Mouse (Mus musculus): ENCODE measurements around the gene Srpk3. TPM values are rescaled to one million over a fixed set of nuclear protein-coding genes. Genes with fewer than 3 reads are reported as not detected.
A peak's percentile ranks its signal among the peaks of the same experiment; 100 is the strongest.
"Not testable (repeated sequence)": the region's sequence is repeated elsewhere in the genome, so short reads cannot be mapped to it uniquely, and the experiment has no call there.

The Srpk3 gene
- polyA plus RNA-seq (2012; rRNA removed): 19.1 and 20.2 TPM in 2 replicates

GRCm38 (mm10) chrX:73774168-73774760 is at the start of gene Srpk3:
Srpk3 (plus strand) TSS chrX:73774405.
- peak in 1 of 2 experiments; percentile 51 for DNase-seq (ENCODE audit: extremely low spot score in 1 of 2, low spot score in 1 of 2)

GRCm38 (mm10) chrX:73730908-73731307 is 43.3 kb upstream of the Srpk3 start:
- DNase-seq (ENCODE audit: extremely low spot score in 1 of 2, low spot score in 1 of 2): no peak

GRCm38 (mm10) chrX:73738155-73738554 is 36.0 kb upstream of the Srpk3 start:
- no peak for DNase-seq (ENCODE audit: extremely low spot score in 1 of 2, low spot score in 1 of 2)

DNA sequence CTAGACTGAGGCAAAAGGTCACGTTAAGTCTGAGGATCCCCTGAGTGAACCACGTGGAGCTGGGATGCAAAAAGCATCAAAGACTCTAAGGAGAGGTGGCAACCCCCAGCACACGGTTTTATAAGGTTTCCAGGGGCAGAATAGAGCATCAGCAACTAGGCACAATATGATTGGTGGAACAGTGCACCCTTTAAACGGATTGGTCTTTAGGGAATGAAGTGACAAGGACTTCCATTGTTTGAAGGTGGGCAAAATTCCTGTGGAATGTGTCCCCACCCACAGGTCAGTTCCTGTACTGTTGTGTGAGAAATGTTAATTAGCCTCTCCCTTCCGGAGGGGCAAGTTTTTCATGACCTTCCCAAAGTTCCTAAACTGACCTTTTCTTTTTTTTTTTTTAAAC is 35.1 kb upstream of the Srpk3 start:
- no peak for DNase-seq (ENCODE audit: extremely low spot score in 1 of 2, low spot score in 1 of 2)

- DNase-seq (ENCODE audit: extremely low spot score in 1 of 2, low spot score in 1 of 2): not testable (repeated sequence)
Observed at GRCm38 (mm10) chrX:73739841-73740240, 34.4 kb upstream of the Srpk3 start.

- no peak for DNase-seq (ENCODE audit: extremely low spot score in 1 of 2, low spot score in 1 of 2)
Observed at GRCm38 (mm10) chrX:73744774-73745481, 29.3 kb upstream of the Srpk3 start.

DNA sequence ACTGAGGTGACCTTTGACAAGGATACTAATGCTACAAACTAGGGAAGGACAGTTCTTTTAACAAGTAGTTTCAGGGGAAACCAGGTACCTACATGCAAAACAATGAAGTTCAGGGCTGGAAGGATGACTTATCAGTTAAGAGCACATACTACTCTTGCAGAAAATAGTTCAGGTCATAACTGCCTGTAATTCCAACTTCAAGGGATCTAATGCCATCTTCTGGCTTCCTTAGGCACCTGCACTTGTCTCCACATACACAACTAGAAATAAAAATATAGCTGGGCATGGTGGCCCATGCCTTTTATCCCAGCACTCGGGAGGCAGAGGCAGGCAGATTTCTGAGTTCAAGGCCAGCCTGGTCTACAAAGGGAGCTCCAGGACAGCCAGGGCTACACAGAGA is 25.2 kb upstream of the Srpk3 start:
- DNase-seq (ENCODE audit: extremely low spot score in 1 of 2, low spot score in 1 of 2): no peak

- no peak for DNase-seq (ENCODE audit: extremely low spot score in 1 of 2, low spot score in 1 of 2)
Observed at GRCm38 (mm10) chrX:73756334-73757140, 17.7 kb upstream of the Srpk3 start, which contains the start of gene Plxnb3. Plxnb3 (plus strand) TSS chrX:73757090.

DNA sequence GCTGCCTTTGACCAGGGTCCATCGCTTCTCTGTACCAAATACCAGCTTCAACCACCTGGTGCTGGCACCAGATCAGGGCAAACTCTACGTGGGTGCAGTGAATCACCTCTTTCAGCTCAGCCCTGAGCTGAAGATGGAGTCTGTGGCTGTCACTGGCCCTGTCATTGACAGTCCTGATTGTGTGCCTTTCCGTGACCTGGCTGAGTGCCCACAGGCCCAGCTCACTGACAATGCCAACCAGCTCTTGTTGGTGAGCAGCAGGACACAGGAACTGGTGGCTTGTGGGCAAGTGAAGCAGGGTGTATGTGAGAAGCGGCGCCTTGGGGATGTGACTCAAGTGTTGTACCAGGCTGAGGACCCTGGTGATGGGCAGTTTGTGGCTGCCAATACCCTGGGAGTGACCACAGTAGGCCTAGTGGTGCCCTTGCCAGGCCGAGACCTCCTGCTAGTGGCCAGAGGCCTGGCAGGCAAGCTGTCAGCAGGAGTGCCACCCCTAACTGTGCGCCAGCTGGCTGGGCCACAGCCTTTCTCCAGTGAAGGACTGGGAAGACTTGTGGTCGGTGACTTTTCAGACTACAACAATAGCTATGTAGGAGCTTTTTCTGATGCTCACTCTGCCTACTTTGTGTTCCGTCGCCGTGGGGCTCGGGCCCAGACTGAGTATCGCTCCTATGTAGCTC is 15.5 kb upstream of the Srpk3 start:
- DNase-seq (ENCODE audit: extremely low spot score in 1 of 2, low spot score in 1 of 2): peak in 1 of 2 experiments; percentile 17

GRCm38 (mm10) chrX:73765311-73765710 is 8.9 kb upstream of the Srpk3 start:
- DNase-seq (ENCODE audit: extremely low spot score in 1 of 2, low spot score in 1 of 2): no peak

DNA sequence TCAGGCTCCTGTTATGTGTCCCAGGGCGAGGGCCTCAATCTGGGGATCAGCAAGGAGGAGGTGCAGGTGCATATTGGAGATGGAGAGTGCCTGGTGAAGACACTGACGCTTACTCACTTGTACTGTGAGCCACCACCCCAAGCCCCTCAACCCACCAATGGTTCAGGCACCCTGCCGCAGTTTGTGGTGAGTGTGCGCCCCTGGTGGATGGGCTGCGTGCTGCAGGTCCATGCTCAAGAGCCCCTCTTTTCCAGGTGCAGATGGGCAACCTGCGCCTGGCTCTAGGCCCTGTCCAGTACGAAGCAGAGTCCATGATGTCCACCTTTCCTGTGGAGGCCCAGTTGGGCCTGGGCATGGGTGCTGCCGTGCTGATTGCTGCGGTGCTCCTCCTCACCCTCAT is 6.9 kb upstream of the Srpk3 start:
- no peak for DNase-seq (ENCODE audit: extremely low spot score in 1 of 2, low spot score in 1 of 2)

GRCm38 (mm10) chrX:73774802-73775483 is 738 bp downstream of the Srpk3 start:
- no peak for DNase-seq (ENCODE audit: extremely low spot score in 1 of 2, low spot score in 1 of 2)

DNA sequence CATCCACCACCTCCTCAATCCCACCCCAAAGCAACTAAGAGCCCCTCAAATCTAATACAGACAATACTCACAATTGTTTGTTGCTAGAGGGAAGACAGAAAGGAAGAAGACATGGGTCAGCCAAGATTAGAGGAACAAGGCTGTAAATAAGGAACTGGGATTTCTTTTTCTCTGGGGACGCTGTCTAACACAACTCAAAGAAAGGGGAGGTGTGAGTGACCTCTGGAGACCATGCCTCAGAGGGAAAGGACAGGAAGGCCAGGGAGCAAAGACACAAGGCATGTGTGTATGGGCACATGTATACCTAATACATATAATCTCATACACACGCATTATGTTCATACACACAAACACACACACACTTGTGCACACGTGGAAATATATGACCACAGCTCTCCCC is 8.0 kb downstream of the Srpk3 start:
- no peak for DNase-seq (ENCODE audit: extremely low spot score in 1 of 2, low spot score in 1 of 2)

- DNase-seq (ENCODE audit: extremely low spot score in 1 of 2, low spot score in 1 of 2): no peak
Observed at GRCm38 (mm10) chrX:73785666-73786065, 11.5 kb downstream of the Srpk3 start.

DNA sequence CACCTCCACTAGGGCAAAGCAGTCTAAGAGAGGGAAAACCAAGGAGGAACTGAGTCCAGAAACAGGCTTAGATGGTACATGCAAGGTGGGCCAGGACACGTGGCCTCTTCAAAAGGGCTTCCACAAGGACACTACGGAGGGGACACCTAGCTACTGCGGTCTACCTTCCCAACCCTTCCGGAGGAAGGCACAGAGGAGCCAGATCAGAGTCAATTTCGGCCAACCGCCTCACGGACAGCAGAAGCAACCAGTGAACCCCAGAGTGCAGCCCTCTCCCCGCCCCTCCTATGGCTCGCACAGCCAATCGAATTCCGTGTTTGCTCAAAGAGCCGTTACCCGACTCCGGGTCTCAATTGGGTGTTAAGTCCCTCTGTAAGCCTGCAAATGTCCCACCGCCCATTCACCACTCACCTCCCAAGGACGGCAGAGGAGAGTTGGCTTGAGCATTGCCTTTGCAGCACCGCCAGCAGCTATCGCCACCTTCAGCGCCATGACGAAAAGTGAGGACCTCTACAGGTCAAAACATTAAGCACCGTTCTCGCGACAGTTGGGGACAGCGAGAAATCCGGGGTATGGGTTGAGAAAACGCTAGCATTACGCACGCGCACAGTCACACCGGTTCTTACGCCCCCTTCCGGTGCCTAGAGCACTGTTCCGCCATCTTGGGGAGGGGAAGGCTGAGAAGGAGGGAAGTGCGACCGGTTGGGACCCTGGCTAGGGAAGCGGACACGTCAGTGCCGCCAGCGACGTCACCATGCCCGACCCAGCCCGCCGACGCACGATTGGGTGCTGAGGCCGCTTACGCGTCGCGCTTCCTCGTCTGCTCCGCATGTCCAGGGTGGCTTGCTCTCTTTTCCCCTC is 12.4 kb downstream of the Srpk3 start, which contains the start of the genes Idh3g and Ssr4:
Gene Idh3g (minus strand): TSS at position 534 of the 861 bp plus-strand sequence.
Gene Ssr4 (plus strand): TSS at position 665 of the 861 bp plus-strand sequence.
- peak; percentile 90 to 94 for DNase-seq (ENCODE audit: extremely low spot score in 1 of 2, low spot score in 1 of 2)

DNA sequence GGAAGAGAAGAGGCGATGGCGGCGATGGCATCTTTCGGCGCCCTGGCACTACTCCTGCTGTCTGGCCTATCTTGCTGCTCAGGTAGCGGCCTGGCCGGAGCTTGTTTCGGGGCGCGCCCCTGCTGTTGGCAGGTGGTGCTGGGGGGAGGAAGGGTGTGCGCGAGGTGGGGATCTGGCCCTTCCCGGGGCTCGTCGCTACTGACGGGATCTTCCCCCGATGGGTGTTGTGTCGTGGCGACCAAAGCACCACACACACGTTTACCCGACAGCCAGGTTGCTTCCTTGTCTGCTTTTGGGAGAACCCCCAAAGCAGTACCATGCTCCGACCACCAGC is 13.0 kb downstream of the Srpk3 start:
- DNase-seq (ENCODE audit: extremely low spot score in 1 of 2, low spot score in 1 of 2): no peak

DNA sequence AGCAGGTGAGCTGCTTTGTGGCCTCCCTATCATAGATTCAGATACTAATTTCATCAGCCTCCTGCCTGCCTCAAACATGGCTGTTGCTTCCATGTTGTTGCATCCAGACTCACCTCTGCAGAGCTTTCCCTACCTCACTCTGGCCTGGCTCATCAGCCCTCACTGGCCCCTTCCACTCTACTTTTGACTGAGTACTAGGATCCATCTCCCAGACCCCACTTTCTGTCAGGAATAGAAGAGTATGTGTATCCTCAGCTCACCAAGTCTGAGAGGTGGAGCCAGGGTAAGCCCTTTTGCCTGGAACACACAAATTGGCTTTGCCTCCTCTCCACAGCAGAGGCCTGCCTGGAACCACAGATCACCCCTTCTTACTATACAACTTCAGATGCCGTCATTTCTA is 14.3 kb downstream of the Srpk3 start:
- no peak for DNase-seq (ENCODE audit: extremely low spot score in 1 of 2, low spot score in 1 of 2)

- no peak for DNase-seq (ENCODE audit: extremely low spot score in 1 of 2, low spot score in 1 of 2)
Observed at GRCm38 (mm10) chrX:73793039-73793438, 18.8 kb downstream of the Srpk3 start.

- no peak for DNase-seq (ENCODE audit: extremely low spot score in 1 of 2, low spot score in 1 of 2)
Observed at GRCm38 (mm10) chrX:73793505-73793904, 19.3 kb downstream of the Srpk3 start.

Measured in frontal cortex, adult 2 months (tissue).